Mouse (Mus musculus) cortical plate, adult 2 months (tissue): Measurements from ENCODE around the gene 4930522L14Rik.
"Not testable (repeated sequence)": the region's sequence is repeated elsewhere in the genome, so short reads cannot be mapped to it uniquely, and the experiment has no call there.

Experiments
- CTCF ChIP-seq: fragments of 200-500 bp; IDR thresholded peaks from 2 replicates; pipeline ENCODE4 v1.5.1; 2011; ENCODE audit warnings: mild to moderate bottlenecking, control low read depth, low read length; ENCODE audit not compliant: insufficient read depth; ENCODE audit errors: extremely low read depth
- POLR2A ChIP-seq: fragments of 200-500 bp; IDR thresholded peaks from 2 replicates; pipeline ENCODE4 v1.6.1; 2011; ENCODE audit warnings: mild to moderate bottlenecking, low read length, control low read depth; ENCODE audit not compliant: insufficient read depth; ENCODE audit errors: extremely low read depth

- TF ChIP-seq CTCF, POLR2A: not testable (repeated sequence)
Measured at GRCm38 (mm10) chr5:109799948-109800347, 48.3 kb upstream of the 4930522L14Rik start.
